Comparison of ENCODE assay signal across 9 mouse cellular contexts in genomic region chr2:154158433-154158832, GRCm38 (mm10). TPM values are rescaled to one million over a fixed set of nuclear protein-coding genes. Genes with fewer than 3 reads are reported as not detected.
A peak's percentile ranks its signal among the peaks of the same experiment; 100 is the strongest.
DNase-seq lines count a peak whose midpoint lies in the region; ATAC-seq lines count a peak whose summit lies in the region.
"Had no signal": no experiment of that assay in that cellular context is flagged by ENCODE, and none has a peak within 500 bp of the region (broad histone marks: within the 10 kb centered on the region; RNA-seq: fewer than 3 reads in every experiment).

No protein-coding gene starts in this region.

- H3K36me3 ChIP-seq in forebrain, embryonic 11.5 days (ENCODE audit: control insufficient read depth, insufficient read depth, low read length): no peaks in the 10 kb centered on the region
- H3K36me3 ChIP-seq in forebrain, embryonic 15.5 days: no peaks in the 10 kb centered on the region
- no peaks in the 10 kb centered on the region for H3K36me3 ChIP-seq in liver, embryonic 12.5 days

- no peaks in the 10 kb centered on the region for H3K4me1 ChIP-seq in forebrain, embryonic 11.5 days (replicated peaks; ENCODE audit: control insufficient read depth, insufficient read depth, low read length)
- H3K4me1 ChIP-seq in forebrain, embryonic 15.5 days: no peaks in the 10 kb centered on the region
- H3K4me1 ChIP-seq in liver, embryonic 12.5 days: no peaks in the 10 kb centered on the region

- no peak overlapping the region for H3K4me3 ChIP-seq in forebrain, embryonic 11.5 days (ENCODE audit: low read depth, low read length)
- H3K4me3 ChIP-seq in forebrain, embryonic 15.5 days: no peak overlapping the region
- H3K4me3 ChIP-seq in liver, embryonic 12.5 days: no peak overlapping the region

- ATAC-seq in forebrain, embryonic 11.5 days (replicated peaks; ENCODE audit: low FRiP score): no peak
- ATAC-seq in forebrain, embryonic 15.5 days (replicated peaks): no peak
- no peak for ATAC-seq in liver, embryonic 12.5 days

- no peaks in the 10 kb centered on the region for H3K27me3 ChIP-seq in forebrain, embryonic 11.5 days (ENCODE audit: control insufficient read depth, insufficient read depth, low read length)
- no peaks in the 10 kb centered on the region for H3K27me3 ChIP-seq in forebrain, embryonic 15.5 days
- no peaks in the 10 kb centered on the region for H3K27me3 ChIP-seq in liver, embryonic 12.5 days (replicated peaks)

- no peak overlapping the region for H3K9ac ChIP-seq in forebrain, embryonic 11.5 days (ENCODE audit: low read length)
- no peak overlapping the region for H3K9ac ChIP-seq in forebrain, embryonic 15.5 days (replicated peaks)
- H3K9ac ChIP-seq in liver, embryonic 12.5 days: no peak overlapping the region

- DNase-seq in forebrain, embryonic 11.5 days (ENCODE audit: low spot score): peak; percentile 72
- DNase-seq in liver: peak; percentile 32
- DNase-seq in adrenal gland, postnatal 14 days: peak; percentile 70
- peak; percentile 35 for DNase-seq in hindlimb bud, embryonic 11.5 days (ENCODE audit: extremely low spot score, low read depth, low spot score)
- peak; percentile 11 for DNase-seq in naive thymus-derived CD4-positive, alpha-beta T cell, adult 2 months (ENCODE audit: low read depth)
- DNase-seq in spleen, postnatal 36 days (ENCODE audit: low spot score in 2 of 2): no peak

- no peak overlapping the region for H3K4me2 ChIP-seq in forebrain, embryonic 11.5 days (ENCODE audit: low read depth, low read length, severe bottlenecking)
- H3K4me2 ChIP-seq in forebrain, embryonic 15.5 days (replicated peaks): no peak overlapping the region
- H3K4me2 ChIP-seq in liver, embryonic 12.5 days: no peak overlapping the region

- H3K9me3 ChIP-seq in forebrain, embryonic 11.5 days (ENCODE audit: control insufficient read depth, low read length): no peaks in the 10 kb centered on the region
- no peaks in the 10 kb centered on the region for H3K9me3 ChIP-seq in forebrain, embryonic 15.5 days
- peaks cover 9% of the 10 kb centered on the region; the same call in 1 of the 2 replicates for H3K9me3 ChIP-seq in liver, embryonic 12.5 days (replicated peaks)

- no peak overlapping the region for H3K27ac ChIP-seq in forebrain, embryonic 11.5 days (ENCODE audit: low read depth, low read length)
- no peak overlapping the region for H3K27ac ChIP-seq in forebrain, embryonic 15.5 days (replicated peaks)
- no peak overlapping the region for H3K27ac ChIP-seq in liver, embryonic 12.5 days

- 37% methylated on average over 3 of the region's 3 CpGs for WGBS in forebrain, embryonic 11.5 days
- 38% methylated on average over 3 of the region's 3 CpGs for WGBS in forebrain, embryonic 15.5 days
- WGBS in liver, embryonic 12.5 days (ENCODE audit: insufficient replicate concordance): 25% methylated on average over 3 of the region's 3 CpGs

RNA-seq across cellular contexts. Expression of gene Bpifa5, which starts 4.0 kb away (rescaled TPM):
- not detected in 2 replicates for polyA plus RNA-seq in forebrain, embryonic 11.5 days (2014; fragmentation: Nextera tagmentation; extraction: Ambion mirVana)
- not detected in 2 replicates for polyA plus RNA-seq in forebrain, embryonic 15.5 days (2015; fragmentation: Nextera tagmentation; extraction: Ambion mirVana)
- polyA plus RNA-seq in liver, embryonic 12.5 days (2016; fragmentation: Nextera tagmentation; extraction: Ambion mirVana): 0.24 TPM in 1 of 2 replicates, not detected in the other
- not detected in 2 replicates for total RNA-seq in adrenal gland, postnatal 14 days (2021)
- polyA plus RNA-seq: large intestine, adult 2 months had no signal

RNA-seq across cellular contexts. Expression of gene Bpifa1, which starts 15.8 kb away (rescaled TPM):
- not detected in 2 replicates for polyA plus RNA-seq in forebrain, embryonic 11.5 days (2014; fragmentation: Nextera tagmentation; extraction: Ambion mirVana)
- polyA plus RNA-seq in forebrain, embryonic 15.5 days (2015; fragmentation: Nextera tagmentation; extraction: Ambion mirVana): not detected in 2 replicates
- polyA plus RNA-seq in liver, embryonic 12.5 days (2016; fragmentation: Nextera tagmentation; extraction: Ambion mirVana): 0.11 and 0.16 TPM in 2 replicates
- total RNA-seq in adrenal gland, postnatal 14 days (2021): not detected in 2 replicates
- polyA plus RNA-seq: large intestine, adult 2 months had no signal

RNA-seq across cellular contexts. Expression of gene Bpifa3, which starts 28.3 kb away (rescaled TPM):
- not detected in 2 replicates for polyA plus RNA-seq in forebrain, embryonic 11.5 days (2014; fragmentation: Nextera tagmentation; extraction: Ambion mirVana)
- not detected in 2 replicates for polyA plus RNA-seq in forebrain, embryonic 15.5 days (2015; fragmentation: Nextera tagmentation; extraction: Ambion mirVana)
- not detected in 2 replicates for polyA plus RNA-seq in liver, embryonic 12.5 days (2016; fragmentation: Nextera tagmentation; extraction: Ambion mirVana)
- total RNA-seq in adrenal gland, postnatal 14 days (2021): not detected in 2 replicates
- polyA plus RNA-seq: large intestine, adult 2 months had no signal

RNA-seq across cellular contexts. Expression of gene Bpifb1, which starts 32.2 kb away (rescaled TPM):
- polyA plus RNA-seq in forebrain, embryonic 11.5 days (2014; fragmentation: Nextera tagmentation; extraction: Ambion mirVana): not detected in 2 replicates
- polyA plus RNA-seq in forebrain, embryonic 15.5 days (2015; fragmentation: Nextera tagmentation; extraction: Ambion mirVana): 0.31 and 0.33 TPM in 2 replicates
- polyA plus RNA-seq in liver, embryonic 12.5 days (2016; fragmentation: Nextera tagmentation; extraction: Ambion mirVana): 0.13 and 0.23 TPM in 2 replicates
- not detected in 2 replicates for total RNA-seq in adrenal gland, postnatal 14 days (2021)
- polyA plus RNA-seq: large intestine, adult 2 months had no signal

Comparison
In these comparisons a context has a peak if more than half of its experiments do, and no peak if none do; other contexts are left out.
1. DNase-seq: peak in forebrain, embryonic 11.5 days (single experiment), liver (single experiment), adrenal gland, postnatal 14 days (single experiment), hindlimb bud, embryonic 11.5 days (single experiment) and naive thymus-derived CD4-positive, alpha-beta T cell, adult 2 months (single experiment); none in spleen, postnatal 36 days (0 of 2).